Mouse (Mus musculus) NIH3T3 (cell line): ENCODE measurements around the gene Olfr330.
"Not testable (repeated sequence)": the region's sequence is repeated elsewhere in the genome, so short reads cannot be mapped to it uniquely, and the experiment has no call there.

Experiments used
- DNase-seq: peaks from one replicate; pipeline ENCODE4 v3.0.0-alpha.2; 2012; ENCODE audit warnings: low read depth

Olfr330 gene

DNA sequence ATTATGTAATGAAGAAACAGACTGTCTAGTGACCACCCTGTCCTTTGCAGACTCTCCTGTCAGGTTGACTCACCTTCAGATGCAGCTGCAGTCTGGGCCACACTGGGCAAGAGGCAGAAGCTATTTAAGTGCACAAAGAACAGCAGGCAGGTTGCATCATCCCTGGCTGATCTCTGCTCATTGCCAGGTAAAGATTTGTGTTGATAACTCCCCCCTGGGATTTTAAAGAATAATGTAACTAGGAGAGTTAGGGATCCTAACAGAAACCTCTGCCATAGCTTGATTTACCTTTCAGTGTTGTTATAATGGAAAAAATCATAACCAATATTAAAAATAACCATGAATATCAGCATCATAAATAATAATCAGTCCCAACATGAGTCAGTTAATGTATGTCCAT is at the start of gene Olfr330:
Gene Olfr330, minus strand, starts transcription at position 101 of the 400 bp plus-strand sequence.
- not testable (repeated sequence) for DNase-seq

DNA sequence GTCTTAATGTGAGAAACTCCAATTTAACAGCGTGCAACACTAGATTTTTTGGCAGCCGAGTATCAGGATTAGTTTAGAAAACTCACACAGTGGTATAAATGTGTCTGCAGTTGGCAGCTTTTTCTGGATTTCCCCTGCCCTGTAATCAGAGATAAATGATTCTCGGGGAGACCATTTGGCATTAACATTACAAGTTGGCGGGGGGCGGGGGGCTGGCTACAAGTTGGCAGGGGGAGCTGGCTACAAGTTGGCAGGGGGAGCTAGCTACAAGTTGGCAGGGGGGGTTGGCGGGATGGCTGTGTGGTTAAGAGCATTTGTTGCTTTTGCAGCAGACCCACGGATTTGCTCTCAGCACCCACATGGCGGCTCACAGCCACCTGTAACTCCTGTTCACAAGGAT is 44.0 kb upstream of the Olfr330 start:
- DNase-seq, result no peak

- no peak for DNase-seq
Measured at GRCm38 (mm10) chr11:58577430-58577829, 42.8 kb upstream of the Olfr330 start, which contains the start of gene Olfr325. Gene Olfr325 (plus strand): TSS chr11:58577730.

DNA sequence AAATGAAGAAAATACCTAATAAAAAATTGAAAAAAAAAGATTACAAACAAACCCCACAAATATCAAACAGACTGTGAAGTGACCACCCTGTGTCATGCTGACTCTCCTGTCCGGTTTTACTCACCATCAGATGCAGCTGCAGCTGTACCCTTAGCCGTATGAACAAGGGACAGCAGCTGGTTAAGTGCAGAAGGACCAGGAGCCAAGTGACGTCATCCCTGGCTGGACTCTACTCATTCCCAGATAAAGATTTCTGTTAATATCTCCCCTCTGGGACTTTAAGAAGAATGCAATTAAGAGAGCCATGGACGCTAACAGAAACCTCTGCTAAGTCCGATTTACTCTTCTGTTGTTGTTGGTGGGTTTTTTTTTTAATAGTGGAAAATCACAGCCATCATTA is 35.8 kb upstream of the Olfr330 start, which contains the start of gene Olfr224:
Gene Olfr224, minus strand, starts transcription at position 149 of the 400 bp plus-strand sequence.
- DNase-seq, result no peak

GRCm38 (mm10) chr11:58555536-58555935 is 20.9 kb upstream of the Olfr330 start, which contains the start of gene Olfr328:
Gene Olfr328 (minus strand): TSS chr11:58555636.
- peak; percentile 2 for DNase-seq

DNA sequence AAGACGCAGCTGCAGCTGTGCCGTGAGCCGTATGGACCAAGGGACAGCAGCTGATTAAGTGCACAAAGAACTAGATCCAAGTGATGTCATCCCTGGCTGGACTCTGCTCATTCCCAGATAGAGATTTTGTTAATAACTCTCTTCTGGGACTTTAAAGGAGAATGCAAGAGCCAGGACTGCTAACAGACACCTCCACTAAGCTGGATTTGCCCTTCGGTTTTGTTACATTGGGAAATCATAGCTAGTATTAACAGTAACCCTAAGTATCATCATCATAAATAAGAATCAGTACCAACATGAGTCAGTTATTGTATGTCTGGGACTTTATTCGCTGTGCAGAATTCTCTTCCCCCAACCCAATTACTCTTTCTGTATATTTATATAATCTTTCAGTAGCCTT is 11.7 kb upstream of the Olfr330 start, which contains the start of gene Olfr329-ps:
Gene Olfr329-ps, minus strand, starts transcription at position 101 of the 400 bp plus-strand sequence.
- no peak for DNase-seq

GRCm38 (mm10) chr11:58519756-58520155 is 14.9 kb downstream of the Olfr330 start:
- DNase-seq, result not testable (repeated sequence)

- not testable (repeated sequence) for DNase-seq
Measured at GRCm38 (mm10) chr11:58518916-58519315, 15.7 kb downstream of the Olfr330 start.

DNA sequence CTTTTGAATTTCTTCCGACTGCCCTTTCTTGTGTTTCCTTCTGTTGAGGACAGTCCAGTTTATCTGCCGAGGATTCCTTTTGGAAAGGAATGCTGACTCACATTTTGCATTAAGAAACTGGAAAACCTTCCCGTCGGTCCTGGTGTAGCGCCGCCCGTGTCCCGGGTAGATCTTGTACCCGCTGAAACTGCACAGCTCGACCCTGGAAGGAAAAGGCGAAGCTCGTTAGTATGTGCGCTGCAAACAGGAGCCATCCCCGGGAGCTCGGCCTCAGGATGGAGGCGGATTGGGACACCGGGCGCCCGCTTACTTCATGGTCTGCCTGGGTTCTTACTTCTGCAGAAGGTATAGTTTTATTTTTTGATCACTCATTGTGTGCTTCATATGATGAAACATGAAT is 25.6 kb downstream of the Olfr330 start:
- DNase-seq, result not testable (repeated sequence)

- DNase-seq, result not testable (repeated sequence)
Measured at GRCm38 (mm10) chr11:58502472-58502871, 32.2 kb downstream of the Olfr330 start, which contains the start of gene Olfr331. Gene Olfr331 (minus strand): TSS chr11:58502572.

- DNase-seq, result peak; percentile 62
Measured at GRCm38 (mm10) chr11:58499290-58499689, 35.3 kb downstream of the Olfr330 start.

GRCm38 (mm10) chr11:58498761-58499160 is 35.9 kb downstream of the Olfr330 start:
- no peak for DNase-seq

DNA sequence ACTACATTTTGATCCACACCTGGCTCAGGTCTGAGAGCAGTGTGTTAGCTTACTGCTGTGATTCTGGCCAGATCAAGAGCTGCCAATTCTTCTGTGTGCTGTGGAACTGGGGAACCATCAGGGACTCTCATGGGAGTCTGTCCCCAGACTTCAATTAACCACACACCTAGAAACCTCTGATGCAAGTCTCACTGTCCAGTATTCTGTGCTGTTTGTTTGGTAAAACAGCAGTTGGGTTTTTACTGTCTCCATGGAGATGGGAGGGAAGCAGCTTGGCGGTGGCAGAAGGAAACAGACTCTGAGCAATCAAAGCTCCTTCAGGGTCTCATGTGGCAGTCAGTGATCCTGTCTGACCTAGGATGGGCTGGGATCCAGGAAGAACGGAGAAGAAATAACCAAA is 42.2 kb downstream of the Olfr330 start, which contains the start of gene Olfr332:
Gene Olfr332, minus strand, starts transcription at position 101 of the 400 bp plus-strand sequence.
- no peak for DNase-seq
